Mouse (Mus musculus): ENCODE measurements at regions not wholly inside any gene's neighbourhood (a gene's known extent, or its start where the extent isn't known, plus 50 kb on each side); places are given as distances from the start of the nearest gene placed in this dataset.

- no peak for TF ChIP-seq EP300 (IDR thresholded peaks at IDR 0.05; ENCODE audit: insufficient read depth, low read depth, low read length)
- TF ChIP-seq POLR2A (IDR thresholded peaks at IDR 0.05; ENCODE audit: insufficient read depth, low read depth, low read length), result no peak
- TF ChIP-seq CTCF (IDR thresholded peaks at IDR 0.05), result no peak
These were observed 261.2 kb upstream of the P2ry1 start for GRCm38 (mm10) chr3:60741379-60741778.

All from heart, adult 2 months (tissue).